Mouse (Mus musculus): ENCODE results near the gene Castor1. TPM values are rescaled to one million over a fixed set of nuclear protein-coding genes. Genes with fewer than 3 reads are reported as not detected.

The Castor1 gene
- total and polyA plus RNA-seq, 2 experiments from 2014 or later: 4.9 to 9.7 TPM

DNA sequence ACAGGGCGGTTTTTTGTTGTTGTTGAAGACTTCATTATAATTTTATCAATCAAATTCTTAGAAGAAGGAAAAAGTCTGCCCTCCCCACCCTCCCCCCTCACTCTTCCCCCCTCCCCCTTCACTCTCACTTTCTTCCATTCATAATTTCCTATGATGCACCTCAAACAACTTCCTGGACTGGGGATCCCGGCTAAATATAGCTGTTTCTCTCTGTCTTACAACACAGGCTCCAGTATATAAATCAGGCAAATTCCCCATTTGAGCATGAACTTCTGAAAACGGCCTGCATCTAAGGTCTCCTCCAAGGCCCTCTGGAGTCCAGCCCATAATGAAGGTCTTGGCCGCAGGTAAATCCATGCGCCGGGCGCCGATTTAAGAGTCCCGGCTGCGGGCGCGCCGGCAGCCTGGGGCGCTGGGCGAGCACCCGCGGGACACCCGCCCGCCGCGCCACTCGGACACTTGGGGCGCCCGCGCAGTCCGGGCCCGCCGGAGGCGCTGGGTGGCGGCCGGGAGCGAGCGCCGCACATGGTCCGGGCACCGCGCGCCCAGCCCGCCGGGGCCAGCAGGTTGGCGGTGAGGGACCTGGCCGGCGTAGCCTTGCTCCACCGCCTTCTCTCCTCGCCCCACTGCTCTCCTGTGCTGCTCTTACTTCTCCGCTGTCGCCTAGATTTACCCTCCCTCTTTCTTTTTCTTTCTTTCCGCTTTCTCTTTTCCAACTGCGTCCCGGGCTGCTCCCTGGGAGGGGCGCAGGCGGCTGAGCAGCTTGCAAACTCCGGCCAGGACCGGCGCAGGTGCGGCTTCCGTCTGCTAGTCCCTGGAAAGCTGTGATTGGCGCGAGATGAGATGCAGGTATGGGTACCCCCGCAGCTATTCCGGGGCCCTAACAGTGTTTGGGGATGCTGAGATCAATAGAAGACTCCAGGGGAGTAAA, 48.5 kb downstream of the Castor1 start:
- under 1% methylated on average over 52 of the region's 61 CpGs for WGBS
- H3K9ac ChIP-seq (replicated peaks; ENCODE audit: low read length, poor library complexity, severe bottlenecking): peak overlapping the region; percentile 50
- H3K27ac ChIP-seq (ENCODE audit: low read depth, low read length): no peak overlapping the region
- peak overlapping the region; percentile 52 for H3K4me3 ChIP-seq (ENCODE audit: low read depth, low read length)
- no peaks in the 10 kb centered on the region for H3K9me3 ChIP-seq (ENCODE audit: low read length)
- no peak for TF ChIP-seq CTCF (IDR thresholded peaks at IDR 0.05)
- no peak for ATAC-seq (ENCODE audit: low FRiP score)
- H3K36me3 ChIP-seq (ENCODE audit: insufficient read depth, low read length): no peaks in the 10 kb centered on the region
- H3K4me2 ChIP-seq (ENCODE audit: low read depth, low read length, poor library complexity, severe bottlenecking): peak overlapping the region; percentile 100
- no peak for DNase-seq (ENCODE audit: low spot score)
- peaks cover 40% of the 10 kb centered on the region for H3K27me3 ChIP-seq (ENCODE audit: insufficient read depth, low read length)
- H3K4me1 ChIP-seq (ENCODE audit: insufficient read depth, low read length): no peaks in the 10 kb centered on the region

GRCm38 (mm10) chr11:4267202-4267578, 49.2 kb downstream of the Castor1 start:
- peak overlapping the region; percentile 52 for H3K4me3 ChIP-seq (ENCODE audit: low read depth, low read length)
- TF ChIP-seq CTCF (IDR thresholded peaks at IDR 0.05): no peak
- H3K4me1 ChIP-seq (ENCODE audit: insufficient read depth, low read length): no peaks in the 10 kb centered on the region
- WGBS: 12% methylated on average over 13 of the region's 13 CpGs
- peak overlapping the region; percentile 100 for H3K4me2 ChIP-seq (ENCODE audit: low read depth, low read length, poor library complexity, severe bottlenecking)
- no peak for DNase-seq (ENCODE audit: low spot score)
- H3K9ac ChIP-seq (replicated peaks; ENCODE audit: low read length, poor library complexity, severe bottlenecking): no peak overlapping the region
- no peaks in the 10 kb centered on the region for H3K9me3 ChIP-seq (ENCODE audit: low read length)
- H3K36me3 ChIP-seq (ENCODE audit: insufficient read depth, low read length): no peaks in the 10 kb centered on the region
- peaks cover 39% of the 10 kb centered on the region for H3K27me3 ChIP-seq (ENCODE audit: insufficient read depth, low read length)
- ATAC-seq (ENCODE audit: low FRiP score): no peak
- H3K27ac ChIP-seq (ENCODE audit: low read depth, low read length): no peak overlapping the region

GRCm38 (mm10) chr11:4268500-4268899, 50.5 kb downstream of the Castor1 start:
- H3K4me3 ChIP-seq (ENCODE audit: low read depth, low read length): no peak overlapping the region
- H3K9ac ChIP-seq (replicated peaks; ENCODE audit: low read length, poor library complexity, severe bottlenecking): no peak overlapping the region
- no peaks in the 10 kb centered on the region for H3K9me3 ChIP-seq (ENCODE audit: low read length)
- no peak for TF ChIP-seq CTCF (IDR thresholded peaks at IDR 0.05)
- H3K27ac ChIP-seq (ENCODE audit: low read depth, low read length): no peak overlapping the region
- no peaks in the 10 kb centered on the region for H3K36me3 ChIP-seq (ENCODE audit: insufficient read depth, low read length)
- ATAC-seq (ENCODE audit: low FRiP score) (no peak), DNase-seq (ENCODE audit: low spot score) (no peak)
- 94% methylated on average over 6 of the region's 6 CpGs for WGBS
- no peaks in the 10 kb centered on the region for H3K4me1 ChIP-seq (ENCODE audit: insufficient read depth, low read length)
- H3K4me2 ChIP-seq (ENCODE audit: low read depth, low read length, poor library complexity, severe bottlenecking): no peak overlapping the region
- H3K27me3 ChIP-seq (ENCODE audit: insufficient read depth, low read length): peaks cover 39% of the 10 kb centered on the region

DNA sequence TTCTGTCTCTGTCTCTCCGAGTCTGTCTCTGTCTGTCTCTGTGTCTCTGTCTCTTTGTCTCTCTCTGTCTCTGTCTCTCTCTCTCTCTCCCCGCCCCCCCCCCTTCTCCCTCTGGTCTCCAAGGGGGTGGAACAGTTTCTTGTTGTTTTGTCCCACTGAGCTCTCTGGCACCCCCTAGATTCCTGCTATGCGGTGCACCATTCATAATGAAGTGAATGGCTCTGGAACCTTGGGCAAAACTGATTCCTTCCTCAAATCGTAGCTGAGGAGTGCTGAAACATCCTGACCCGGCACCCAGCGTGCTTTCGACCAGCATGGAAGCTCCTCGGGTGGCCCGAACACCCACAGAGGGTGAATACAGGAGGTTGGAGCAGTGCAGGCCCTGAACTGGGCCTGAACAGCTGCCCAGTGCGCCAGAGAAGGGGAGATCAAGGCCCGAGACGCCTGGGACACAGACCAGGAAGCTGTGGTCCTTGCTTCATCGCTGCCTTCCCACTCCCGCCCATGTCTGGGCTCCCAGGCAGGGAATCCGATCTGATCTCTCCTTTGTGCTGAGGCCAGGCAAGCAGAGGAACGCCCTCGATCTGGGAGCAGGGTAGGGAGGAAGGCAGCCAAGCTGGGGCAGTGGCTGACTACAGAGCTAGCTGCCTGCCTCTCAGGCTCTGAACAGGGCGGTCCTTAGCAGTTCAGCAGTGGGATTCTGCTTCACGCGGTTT, 52.9 kb downstream of the Castor1 start:
- Histone ChIP-seq H3K9me3 (ENCODE audit: low read length) (no peaks in the 10 kb centered on the region), H3K4me1 (ENCODE audit: insufficient read depth, low read length) (no peaks in the 10 kb centered on the region), H3K9ac (replicated peaks; ENCODE audit: low read length, poor library complexity, severe bottlenecking) (no peak overlapping the region), H3K4me3 (ENCODE audit: low read depth, low read length) (no peak overlapping the region), H3K36me3 (ENCODE audit: insufficient read depth, low read length) (no peaks in the 10 kb centered on the region), H3K27me3 (ENCODE audit: insufficient read depth, low read length) (peaks cover 22% of the 10 kb centered on the region), H3K27ac (ENCODE audit: low read depth, low read length) (no peak overlapping the region), H3K4me2 (ENCODE audit: low read depth, low read length, poor library complexity, severe bottlenecking) (no peak overlapping the region)
- peak; percentile 49 for TF ChIP-seq CTCF (IDR thresholded peaks at IDR 0.05)
- WGBS: 20% methylated on average over 19 of the region's 20 CpGs
- ATAC-seq (ENCODE audit: low FRiP score) (no peak), DNase-seq (ENCODE audit: low spot score) (no peak)

DNA sequence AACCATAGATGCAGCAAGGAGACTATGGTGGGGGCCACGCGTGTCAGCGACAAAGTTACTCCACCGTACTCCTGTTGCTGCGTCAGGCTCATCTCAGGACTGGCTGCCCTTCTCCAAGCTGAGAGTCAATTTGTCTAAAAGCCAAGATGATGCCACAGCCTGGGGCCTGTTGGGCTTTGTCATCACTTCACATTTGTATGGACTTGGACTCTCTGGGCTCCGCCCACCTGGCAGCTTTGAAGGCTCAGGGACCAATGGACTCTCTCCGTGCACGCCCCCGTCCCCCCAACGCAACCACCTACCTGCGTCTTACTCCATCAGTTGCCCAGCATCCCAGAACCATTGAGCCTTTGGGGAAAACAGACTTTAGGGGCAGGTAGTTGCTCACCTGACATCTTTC, 53.5 kb downstream of the Castor1 start:
- Histone ChIP-seq H3K27me3 (ENCODE audit: insufficient read depth, low read length) (peaks cover 17% of the 10 kb centered on the region; the same call in 1 of the 2 replicates), H3K27ac (ENCODE audit: low read depth, low read length) (no peak overlapping the region), H3K4me2 (ENCODE audit: low read depth, low read length, poor library complexity, severe bottlenecking) (no peak overlapping the region), H3K4me3 (ENCODE audit: low read depth, low read length) (no peak overlapping the region), H3K9ac (replicated peaks; ENCODE audit: low read length, poor library complexity, severe bottlenecking) (no peak overlapping the region), H3K9me3 (ENCODE audit: low read length) (no peaks in the 10 kb centered on the region), H3K36me3 (ENCODE audit: insufficient read depth, low read length) (no peaks in the 10 kb centered on the region), H3K4me1 (ENCODE audit: insufficient read depth, low read length) (no peaks in the 10 kb centered on the region)
- TF ChIP-seq CTCF (IDR thresholded peaks at IDR 0.05): no peak
- DNase-seq (ENCODE audit: low spot score) (no peak), ATAC-seq (ENCODE audit: low FRiP score) (no peak)
- WGBS: 65% methylated on average over 11 of the region's 11 CpGs

Other genes with a start within 250 kb of the Castor1 start
- gene 4930556J24Rik, start 241.4 kb upstream of the Castor1 start, total RNA-seq (2014; rRNA removed): 0.16 TPM in 1 of 2 replicates, not detected in the other
- 0.26 TPM in 1 of 2 replicates, not detected in the other for gene 4930556J24Rik, start 241.4 kb upstream of the Castor1 start, polyA plus RNA-seq (2015; fragmentation: Nextera tagmentation; extraction: Ambion mirVana)
- 17.0 and 20.9 TPM in 2 replicates for gene Gal3st1, start 234.6 kb upstream of the Castor1 start, total RNA-seq (2014; rRNA removed)
- 12.7 and 14.4 TPM in 2 replicates for gene Gal3st1, start 234.6 kb upstream of the Castor1 start, polyA plus RNA-seq (2015; fragmentation: Nextera tagmentation; extraction: Ambion mirVana)
- not detected in 2 replicates for gene Sec14l4, start 186.8 kb upstream of the Castor1 start, total RNA-seq (2014; rRNA removed)
- 0.05 TPM in 1 of 2 replicates, not detected in the other for gene Sec14l4, start 186.8 kb upstream of the Castor1 start, polyA plus RNA-seq (2015; fragmentation: Nextera tagmentation; extraction: Ambion mirVana)
- gene Sec14l3, start 153.4 kb upstream of the Castor1 start, total RNA-seq (2014; rRNA removed): 1.5 and 1.8 TPM in 2 replicates
- gene Sec14l3, start 153.4 kb upstream of the Castor1 start, polyA plus RNA-seq (2015; fragmentation: Nextera tagmentation; extraction: Ambion mirVana): 4.3 and 5.1 TPM in 2 replicates
- gene Mtfp1, start 122.8 kb upstream of the Castor1 start, total RNA-seq (2014; rRNA removed): 13.5 and 17.7 TPM in 2 replicates
- gene Mtfp1, start 122.8 kb upstream of the Castor1 start, polyA plus RNA-seq (2015; fragmentation: Nextera tagmentation; extraction: Ambion mirVana): 15.4 and 19.6 TPM in 2 replicates
- 8.2 and 13.2 TPM in 2 replicates for gene Sec14l2, start 94.8 kb upstream of the Castor1 start, total RNA-seq (2014; rRNA removed)
- gene Sec14l2, start 94.8 kb upstream of the Castor1 start, polyA plus RNA-seq (2015; fragmentation: Nextera tagmentation; extraction: Ambion mirVana): 5.5 and 6.9 TPM in 2 replicates
- 93.8 and 112 TPM in 2 replicates for gene Rnf215, start 83.0 kb upstream of the Castor1 start, total RNA-seq (2014; rRNA removed)
- 49.2 and 52.9 TPM in 2 replicates for gene Rnf215, start 83.0 kb upstream of the Castor1 start, polyA plus RNA-seq (2015; fragmentation: Nextera tagmentation; extraction: Ambion mirVana)
- gene Ccdc157, start 57.9 kb upstream of the Castor1 start, total RNA-seq (2014; rRNA removed): 22.0 and 23.3 TPM in 2 replicates
- 9.0 and 10.7 TPM in 2 replicates for gene Ccdc157, start 57.9 kb upstream of the Castor1 start, polyA plus RNA-seq (2015; fragmentation: Nextera tagmentation; extraction: Ambion mirVana)
- gene Sf3a1, start 57.9 kb upstream of the Castor1 start, total RNA-seq (2014; rRNA removed): 46.0 and 49.6 TPM in 2 replicates
- gene Sf3a1, start 57.9 kb upstream of the Castor1 start, polyA plus RNA-seq (2015; fragmentation: Nextera tagmentation; extraction: Ambion mirVana): 34.2 and 37.3 TPM in 2 replicates
- 41.9 and 48.4 TPM in 2 replicates for gene Tbc1d10a, start 31.4 kb upstream of the Castor1 start, total RNA-seq (2014; rRNA removed)
- gene Tbc1d10a, start 31.4 kb upstream of the Castor1 start, polyA plus RNA-seq (2015; fragmentation: Nextera tagmentation; extraction: Ambion mirVana): 31.9 and 36.2 TPM in 2 replicates
- gene Osm, start 18.2 kb downstream of the Castor1 start, total RNA-seq (2014; rRNA removed): 0.16 TPM in 1 of 2 replicates, not detected in the other
- gene Osm, start 18.2 kb downstream of the Castor1 start, polyA plus RNA-seq (2015; fragmentation: Nextera tagmentation; extraction: Ambion mirVana): 0.10 and 0.14 TPM in 2 replicates
- gene Lif, start 39.3 kb downstream of the Castor1 start, total RNA-seq (2014; rRNA removed): 0.05 TPM in 2 replicates
- gene Lif, start 39.3 kb downstream of the Castor1 start, polyA plus RNA-seq (2015; fragmentation: Nextera tagmentation; extraction: Ambion mirVana): 0.05 TPM in 1 of 2 replicates, not detected in the other
- not detected in 2 replicates for gene Hormad2, start 222.9 kb downstream of the Castor1 start, total RNA-seq (2014; rRNA removed)
- gene Hormad2, start 222.9 kb downstream of the Castor1 start, polyA plus RNA-seq (2015; fragmentation: Nextera tagmentation; extraction: Ambion mirVana): 0.10 TPM in 1 of 2 replicates, not detected in the other

Data from midbrain, postnatal 0 days (tissue).